Mouse (Mus musculus): Measurements from ENCODE around the gene Fam90a1a. TPM values are rescaled to one million over a fixed set of nuclear protein-coding genes. Genes with fewer than 3 reads are reported as not detected.

The Fam90a1a gene
- not detected in 2 replicates for polyA plus RNA-seq (2012; rRNA removed)

GRCm38 (mm10) chr8:21958414-21958813 lies at the start of gene Fam90a1a:
Gene Fam90a1a (plus strand): TSS chr8:21958714.

GRCm38 (mm10) chr8:21932610-21933009 lies 25.9 kb upstream of the Fam90a1a start, which contains the start of gene Defb15:
Gene Defb15 (minus strand): TSS chr8:21932710.

GRCm38 (mm10) chr8:21938052-21938451 lies 20.5 kb upstream of the Fam90a1a start, which contains the start of gene Defb35:
Gene Defb35 (plus strand): TSS chr8:21938352.

GRCm38 (mm10) chr8:21946462-21946861 lies 12.1 kb upstream of the Fam90a1a start, which contains the start of gene Defb13:
Gene Defb13 (plus strand): TSS chr8:21946762.

GRCm38 (mm10) chr8:21969475-21969874 lies 11.0 kb downstream of the Fam90a1a start, which contains the start of gene Ccdc70:
Gene Ccdc70 (plus strand): TSS chr8:21969775.

Other genes with a start within 250 kb of the Fam90a1a start
- not detected in 2 replicates for gene Defa24, start 224.2 kb upstream of the Fam90a1a start, polyA plus RNA-seq (2012; rRNA removed)
- not detected in 2 replicates for gene Defb50, start 135.2 kb upstream of the Fam90a1a start, polyA plus RNA-seq (2012; rRNA removed)
- not detected in 2 replicates for gene Defb2, start 118.8 kb upstream of the Fam90a1a start, polyA plus RNA-seq (2012; rRNA removed)
- gene Defb10, start 99.8 kb upstream of the Fam90a1a start, polyA plus RNA-seq (2012; rRNA removed), result 0.50 TPM in 1 of 2 replicates, not detected in the other
- gene Defb9, start 73.3 kb upstream of the Fam90a1a start, polyA plus RNA-seq (2012; rRNA removed), result not detected in 2 replicates
- gene Defb11, start 52.3 kb upstream of the Fam90a1a start, polyA plus RNA-seq (2012; rRNA removed), result 12.3 and 15.2 TPM in 2 replicates
- not detected in 2 replicates for gene Defb15, start 26.0 kb upstream of the Fam90a1a start, polyA plus RNA-seq (2012; rRNA removed)
- gene Defb35, start 20.4 kb upstream of the Fam90a1a start, polyA plus RNA-seq (2012; rRNA removed), result not detected in 2 replicates
- gene Defb13, start 12.0 kb upstream of the Fam90a1a start, polyA plus RNA-seq (2012; rRNA removed), result not detected in 2 replicates
- gene Ccdc70, start 11.1 kb downstream of the Fam90a1a start, polyA plus RNA-seq (2012; rRNA removed), result not detected in 2 replicates
- gene Atp7b, start 101.6 kb downstream of the Fam90a1a start, polyA plus RNA-seq (2012; rRNA removed), result 2.2 TPM in 2 replicates
- 9.7 TPM in 2 replicates for gene Alg11, start 102.0 kb downstream of the Fam90a1a start, polyA plus RNA-seq (2012; rRNA removed)
- 0.74 and 0.86 TPM in 2 replicates for gene Nek5, start 166.3 kb downstream of the Fam90a1a start, polyA plus RNA-seq (2012; rRNA removed)
- 9.0 and 9.9 TPM in 2 replicates for gene Nek3, start 207.7 kb downstream of the Fam90a1a start, polyA plus RNA-seq (2012; rRNA removed)
- gene Ckap2, start 227.1 kb downstream of the Fam90a1a start, polyA plus RNA-seq (2012; rRNA removed), result 24.6 and 31.2 TPM in 2 replicates
- 26.8 and 26.9 TPM in 2 replicates for gene Vps36, start 234.1 kb downstream of the Fam90a1a start, polyA plus RNA-seq (2012; rRNA removed)

Data from central nervous system, embryonic 14 days (tissue).